Mouse (Mus musculus): ENCODE results near the gene Zfp503. TPM values are rescaled to one million over a fixed set of nuclear protein-coding genes. Genes with fewer than 3 reads are reported as not detected.

The Zfp503 gene
- polyA plus RNA-seq, 1 experiment from 2014 or later, result 19.4 TPM

- Histone ChIP-seq H3K4me2 (replicated peaks) (peak overlapping the region; percentile 69), H3K36me3 (0 out of 2 replicates have a peak, but pooled peaks cover 6% of the 10 kb centered on the region), H3K9me3 (no peaks in the 10 kb centered on the region), H3K4me1 (peaks cover 39% of the 10 kb centered on the region), H3K9ac (replicated peaks) (peak overlapping the region; percentile 70), H3K4me3 (peak overlapping the region; percentile 48), H3K27me3 (peaks cover 20% of the 10 kb centered on the region), H3K27ac (replicated peaks) (peak overlapping the region; percentile 71)
- ATAC-seq (ENCODE audit: low FRiP score, low read depth), result no peak
- WGBS, result under 1% methylated on average over 22 of the region's 22 CpGs
Observed at GRCm38 (mm10) chr14:21983311-21983949, 6.0 kb downstream of the Zfp503 start.

- H3K4me3 ChIP-seq, result peak overlapping the region; percentile 48
- H3K4me2 ChIP-seq (replicated peaks), result peak overlapping the region; percentile 69
- peaks cover 39% of the 10 kb centered on the region for H3K4me1 ChIP-seq
- WGBS, result under 1% methylated on average over 38 of the region's 38 CpGs
- peaks cover 23% of the 10 kb centered on the region for H3K27me3 ChIP-seq
- ATAC-seq (ENCODE audit: low FRiP score, low read depth), result no peak
- 0 out of 2 replicates have a peak, but pooled peaks cover 6% of the 10 kb centered on the region for H3K36me3 ChIP-seq
- peak overlapping the region; percentile 71 for H3K27ac ChIP-seq (replicated peaks)
- no peaks in the 10 kb centered on the region for H3K9me3 ChIP-seq
- peak overlapping the region; percentile 70 for H3K9ac ChIP-seq (replicated peaks)
Observed at GRCm38 (mm10) chr14:21982592-21983310, 6.7 kb downstream of the Zfp503 start.

GRCm38 (mm10) chr14:21982096-21982591 lies 7.3 kb downstream of the Zfp503 start:
- peak overlapping the region; percentile 71 for H3K27ac ChIP-seq (replicated peaks)
- H3K9me3 ChIP-seq, result no peaks in the 10 kb centered on the region
- 0 out of 2 replicates have a peak, but pooled peaks cover 6% of the 10 kb centered on the region for H3K36me3 ChIP-seq
- WGBS, result 8% methylated on average over 14 of the region's 14 CpGs
- H3K4me2 ChIP-seq (replicated peaks), result peak overlapping the region; percentile 69
- H3K4me3 ChIP-seq, result peak overlapping the region; percentile 48
- H3K9ac ChIP-seq (replicated peaks), result peak overlapping the region; percentile 70
- ATAC-seq (ENCODE audit: low FRiP score, low read depth), result no peak
- H3K27me3 ChIP-seq, result peaks cover 25% of the 10 kb centered on the region
- peaks cover 39% of the 10 kb centered on the region for H3K4me1 ChIP-seq

- under 1% methylated on average over 21 of the region's 22 CpGs for WGBS
- Histone ChIP-seq H3K4me2 (replicated peaks) (peak overlapping the region; percentile 69), H3K27ac (replicated peaks) (no peak overlapping the region), H3K36me3 (0 out of 2 replicates have a peak, but pooled peaks cover 6% of the 10 kb centered on the region), H3K9ac (replicated peaks) (no peak overlapping the region), H3K27me3 (peaks cover 25% of the 10 kb centered on the region), H3K4me1 (peaks cover 34% of the 10 kb centered on the region), H3K9me3 (no peaks in the 10 kb centered on the region), H3K4me3 (peak overlapping the region; percentile 25; the same call in 1 of the 2 replicates)
- ATAC-seq (ENCODE audit: low FRiP score, low read depth), result peak; percentile 81
Observed at GRCm38 (mm10) chr14:21981462-21981861, 7.9 kb downstream of the Zfp503 start.

- ATAC-seq (ENCODE audit: low FRiP score, low read depth), result peak; percentile 72
- Histone ChIP-seq H3K4me3 (no peak overlapping the region), H3K27me3 (peaks cover 65% of the 10 kb centered on the region), H3K4me2 (replicated peaks) (no peak overlapping the region), H3K9ac (replicated peaks) (no peak overlapping the region), H3K36me3 (no peaks in the 10 kb centered on the region), H3K9me3 (no peaks in the 10 kb centered on the region), H3K4me1 (peaks cover 3% of the 10 kb centered on the region; the same call in 1 of the 2 replicates), H3K27ac (replicated peaks) (no peak overlapping the region)
- 6% methylated on average over 4 of the region's 4 CpGs for WGBS
Observed at GRCm38 (mm10) chr14:21968978-21969377, 20.4 kb downstream of the Zfp503 start.

GRCm38 (mm10) chr14:21967375-21968010 lies 21.9 kb downstream of the Zfp503 start:
- no peak overlapping the region for H3K27ac ChIP-seq (replicated peaks)
- no peak for ATAC-seq (ENCODE audit: low FRiP score, low read depth)
- H3K4me1 ChIP-seq, result peaks cover 3% of the 10 kb centered on the region; the same call in 1 of the 2 replicates
- WGBS, result 40% methylated on average over 12 of the region's 12 CpGs
- H3K9ac ChIP-seq (replicated peaks), result no peak overlapping the region
- H3K27me3 ChIP-seq, result peaks cover 56% of the 10 kb centered on the region
- H3K36me3 ChIP-seq, result no peaks in the 10 kb centered on the region
- no peaks in the 10 kb centered on the region for H3K9me3 ChIP-seq
- no peak overlapping the region for H3K4me2 ChIP-seq (replicated peaks)
- no peak overlapping the region for H3K4me3 ChIP-seq

- Histone ChIP-seq H3K9me3 (no peaks in the 10 kb centered on the region), H3K9ac (replicated peaks) (no peak overlapping the region), H3K4me1 (peaks cover 3% of the 10 kb centered on the region; the same call in 1 of the 2 replicates), H3K4me3 (no peak overlapping the region), H3K27ac (replicated peaks) (no peak overlapping the region), H3K4me2 (replicated peaks) (no peak overlapping the region), H3K36me3 (no peaks in the 10 kb centered on the region), H3K27me3 (peaks cover 51% of the 10 kb centered on the region)
- ATAC-seq (ENCODE audit: low FRiP score, low read depth), result no peak
- 48% methylated on average over 5 of the region's 5 CpGs for WGBS
Observed at GRCm38 (mm10) chr14:21966276-21966675, 23.1 kb downstream of the Zfp503 start.

GRCm38 (mm10) chr14:21962381-21963050 lies 26.9 kb downstream of the Zfp503 start:
- WGBS, result 81% methylated on average over 22 of the region's 22 CpGs
- H3K36me3 ChIP-seq, result no peaks in the 10 kb centered on the region
- H3K27me3 ChIP-seq, result peaks cover 21% of the 10 kb centered on the region
- H3K27ac ChIP-seq (replicated peaks), result no peak overlapping the region
- peaks cover 3% of the 10 kb centered on the region; the same call in 1 of the 2 replicates for H3K4me1 ChIP-seq
- no peak for ATAC-seq (ENCODE audit: low FRiP score, low read depth)
- H3K4me2 ChIP-seq (replicated peaks), result no peak overlapping the region
- H3K9ac ChIP-seq (replicated peaks), result no peak overlapping the region
- no peak overlapping the region for H3K4me3 ChIP-seq
- no peaks in the 10 kb centered on the region for H3K9me3 ChIP-seq

- Histone ChIP-seq H3K36me3 (no peaks in the 10 kb centered on the region), H3K27ac (replicated peaks) (no peak overlapping the region), H3K4me3 (no peak overlapping the region), H3K9me3 (no peaks in the 10 kb centered on the region), H3K4me2 (replicated peaks) (no peak overlapping the region), H3K9ac (replicated peaks) (no peak overlapping the region), H3K4me1 (no peaks in the 10 kb centered on the region), H3K27me3 (0 out of 2 replicates have a peak, but pooled peaks cover 4% of the 10 kb centered on the region)
- ATAC-seq (ENCODE audit: low FRiP score, low read depth), result no peak
- WGBS, result 91% methylated on average over 8 of the region's 8 CpGs
Observed at GRCm38 (mm10) chr14:21959243-21959642, 30.2 kb downstream of the Zfp503 start.

GRCm38 (mm10) chr14:21958643-21959042 lies 30.8 kb downstream of the Zfp503 start:
- H3K36me3 ChIP-seq, result no peaks in the 10 kb centered on the region
- H3K4me1 ChIP-seq, result no peaks in the 10 kb centered on the region
- no peak overlapping the region for H3K4me2 ChIP-seq (replicated peaks)
- H3K27me3 ChIP-seq, result 0 out of 2 replicates have a peak, but pooled peaks cover 4% of the 10 kb centered on the region
- H3K4me3 ChIP-seq, result no peak overlapping the region
- WGBS, result 91% methylated on average over 5 of the region's 5 CpGs
- H3K27ac ChIP-seq (replicated peaks), result no peak overlapping the region
- ATAC-seq (ENCODE audit: low FRiP score, low read depth), result no peak
- H3K9me3 ChIP-seq, result no peaks in the 10 kb centered on the region
- no peak overlapping the region for H3K9ac ChIP-seq (replicated peaks)

GRCm38 (mm10) chr14:21952541-21952940 lies 36.9 kb downstream of the Zfp503 start:
- no peak overlapping the region for H3K4me2 ChIP-seq (replicated peaks)
- H3K27ac ChIP-seq (replicated peaks), result no peak overlapping the region
- H3K36me3 ChIP-seq, result no peaks in the 10 kb centered on the region
- H3K9ac ChIP-seq (replicated peaks), result no peak overlapping the region
- H3K9me3 ChIP-seq, result 0 out of 2 replicates have a peak, but pooled peaks cover 4% of the 10 kb centered on the region
- ATAC-seq (ENCODE audit: low FRiP score, low read depth), result no peak
- H3K4me3 ChIP-seq, result no peak overlapping the region
- WGBS, result 85% methylated on average over 7 of the region's 7 CpGs
- H3K27me3 ChIP-seq, result no peaks in the 10 kb centered on the region
- no peaks in the 10 kb centered on the region for H3K4me1 ChIP-seq

Measured in midbrain, embryonic 12.5 days (tissue).